Mouse (Mus musculus) liver, postnatal 0 days (tissue): ENCODE results near the gene Lingo3.

Experiments
- CTCF ChIP-seq: sonication (generic); IDR thresholded peaks from 2 replicates; pipeline ENCODE4 v1.5.1; 2016; ENCODE audit warnings: antibody characterized with exemption, low read depth
- EP300 ChIP-seq: IDR thresholded peaks from 2 replicates; pipeline ENCODE4 v1.6.1; 2016; ENCODE audit warnings: antibody characterized with exemption, low read depth, mild to moderate bottlenecking

DNA sequence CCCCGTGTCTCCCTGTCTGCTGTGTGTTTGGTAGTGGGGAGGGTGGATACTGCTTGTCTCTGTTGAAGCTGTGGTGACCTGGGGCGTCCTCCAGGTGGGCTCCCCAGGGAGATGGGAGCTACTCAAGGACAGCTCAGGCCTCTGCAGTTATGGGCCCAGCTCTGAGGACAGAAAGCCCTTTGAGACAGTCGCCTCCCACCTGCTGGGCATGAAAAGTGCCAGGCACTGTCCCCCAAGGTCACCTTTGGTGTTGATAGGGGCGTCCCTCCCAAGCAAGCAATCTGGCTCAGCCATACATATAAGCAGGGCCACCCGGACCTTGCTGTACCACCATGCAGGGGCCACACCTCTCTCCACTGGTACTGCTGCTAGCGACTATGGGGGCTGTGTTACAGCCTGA lies 38.9 kb downstream of the Lingo3 start, which contains the start of gene Amh:
- TF ChIP-seq CTCF, result no peak
- TF ChIP-seq EP300, result no peak
